Mouse (Mus musculus) embryonic facial prominence, embryonic 13.5 days (tissue): ENCODE data around the gene Ap3b1. TPM values are rescaled to one million over a fixed set of nuclear protein-coding genes. Genes with fewer than 3 reads are reported as not detected.

Source experiments
- ATAC-seq: fragments of 200-750 bp; cut with Nextera tagmentation; 2 replicates; pipeline ENCODE4 v1.8.0; 2017; ENCODE audit warnings: low read depth; ENCODE audit not compliant: insufficient number of reproducible peaks, insufficient read depth, low FRiP score, low TSS enrichment
- H3K27ac ChIP-seq: fragments of 300-500 bp; sonication (generic); 2 replicates; pipeline ENCODE4 v1.5.1; 2015; ENCODE audit warnings: moderate library complexity, mild to moderate bottlenecking, inconsistent platforms
- H3K27me3 ChIP-seq: fragments of 300-500 bp; sonication (generic); 2 replicates; pipeline ENCODE4 v1.6.1; 2015; ENCODE audit warnings: mild to moderate bottlenecking, inconsistent platforms
- H3K36me3 ChIP-seq: fragments of 300-500 bp; sonication (generic); 2 replicates; pipeline ENCODE4 v1.6.1; 2015; ENCODE audit warnings: mild to moderate bottlenecking, inconsistent platforms
- H3K4me1 ChIP-seq: fragments of 300-500 bp; sonication (generic); 2 replicates; pipeline ENCODE4 v1.6.1; 2015; ENCODE audit warnings: inconsistent platforms
- H3K4me2 ChIP-seq: fragments of 300-500 bp; sonication (generic); 2 replicates; pipeline ENCODE4 v1.6.1; 2015; ENCODE audit warnings: moderate library complexity, mild to moderate bottlenecking, inconsistent platforms
- H3K4me3 ChIP-seq: fragments of 300-500 bp; sonication (generic); 2 replicates; pipeline ENCODE4 v1.5.1; 2015; ENCODE audit warnings: mild to moderate bottlenecking, inconsistent platforms
- H3K9ac ChIP-seq: fragments of 300-500 bp; sonication (generic); 2 replicates; pipeline ENCODE4 v1.6.1; 2015; ENCODE audit warnings: mild to moderate bottlenecking, inconsistent platforms
- H3K9me3 ChIP-seq: fragments of 300-500 bp; sonication (generic); 2 replicates; pipeline ENCODE4 v1.6.1; 2016; ENCODE audit warnings: inconsistent platforms
- WGBS: fragments of 180-500 bp; shearing (Covaris S2); methylation state at CpG from one replicate; pipeline ENCODE4 v1.1.7; 2015; ENCODE audit warnings: mixed read lengths; 5-methylcytosine and 5-hydroxymethylcytosine counted together
- polyA plus RNA-seq: library from polyadenylated mRNA; unstranded; fragments of >200 nt; fragmentation: Nextera tagmentation; extraction: Ambion mirVana; gene quantifications from 2 replicates; pipeline ENCODE4 v1.2.1, GENCODE M21; 2015

Gene Ap3b1
- polyA plus RNA-seq, 1 experiment from 2014 or later = 45.7 TPM

- Histone ChIP-seq H3K4me3 (no peak overlapping the region), H3K36me3 (0 out of 2 replicates have a peak, but pooled peaks cover 10% of the 10 kb centered on the region), H3K9me3 (no peaks in the 10 kb centered on the region), H3K4me1 (no peaks in the 10 kb centered on the region), H3K4me2 (no peak overlapping the region), H3K9ac (no peak overlapping the region), H3K27me3 (no peaks in the 10 kb centered on the region), H3K27ac (no peak overlapping the region)
- ATAC-seq = no peak
- WGBS = 80% methylated on average over 6 of the region's 6 CpGs
Measured at GRCm38 (mm10) chr13:94516532-94516931, 157.8 kb downstream of the Ap3b1 start.

GRCm38 (mm10) chr13:94518176-94518575, 159.4 kb downstream of the Ap3b1 start:
- no peak overlapping the region for H3K27ac ChIP-seq
- H3K9me3 ChIP-seq = no peaks in the 10 kb centered on the region
- no peak overlapping the region for H3K4me2 ChIP-seq
- no peaks in the 10 kb centered on the region for H3K4me1 ChIP-seq
- 92% methylated on average over 4 of the region's 4 CpGs for WGBS
- no peak for ATAC-seq
- H3K9ac ChIP-seq = no peak overlapping the region
- 0 out of 2 replicates have a peak, but pooled peaks cover 10% of the 10 kb centered on the region for H3K36me3 ChIP-seq
- H3K27me3 ChIP-seq = no peaks in the 10 kb centered on the region
- no peak overlapping the region for H3K4me3 ChIP-seq

- Histone ChIP-seq H3K36me3 (0 out of 2 replicates have a peak, but pooled peaks cover 10% of the 10 kb centered on the region), H3K27ac (no peak overlapping the region), H3K9ac (no peak overlapping the region), H3K4me1 (no peaks in the 10 kb centered on the region), H3K4me2 (no peak overlapping the region), H3K27me3 (no peaks in the 10 kb centered on the region), H3K9me3 (no peaks in the 10 kb centered on the region), H3K4me3 (no peak overlapping the region)
- ATAC-seq = no peak
- WGBS = 90% methylated on average over 8 of the region's 8 CpGs
Measured at GRCm38 (mm10) chr13:94519276-94519675, 160.5 kb downstream of the Ap3b1 start.

GRCm38 (mm10) chr13:94523213-94523612, 164.5 kb downstream of the Ap3b1 start:
- H3K9me3 ChIP-seq = no peaks in the 10 kb centered on the region
- peaks cover 12% of the 10 kb centered on the region for H3K36me3 ChIP-seq
- H3K27me3 ChIP-seq = no peaks in the 10 kb centered on the region
- no peak overlapping the region for H3K4me3 ChIP-seq
- WGBS = 71% methylated on average over 5 of the region's 5 CpGs
- H3K4me2 ChIP-seq = no peak overlapping the region
- no peak for ATAC-seq
- H3K9ac ChIP-seq = no peak overlapping the region
- no peaks in the 10 kb centered on the region for H3K4me1 ChIP-seq
- no peak overlapping the region for H3K27ac ChIP-seq

- ATAC-seq = no peak
- no peak overlapping the region for H3K27ac ChIP-seq
- H3K4me2 ChIP-seq = no peak overlapping the region
- no peak overlapping the region for H3K9ac ChIP-seq
- H3K4me3 ChIP-seq = no peak overlapping the region
- peaks cover 27% of the 10 kb centered on the region for H3K36me3 ChIP-seq
- no peaks in the 10 kb centered on the region for H3K27me3 ChIP-seq
- H3K4me1 ChIP-seq = no peaks in the 10 kb centered on the region
- 67% methylated on average over 7 of the region's 7 CpGs for WGBS
- no peaks in the 10 kb centered on the region for H3K9me3 ChIP-seq
Measured at GRCm38 (mm10) chr13:94524669-94525238, 166.0 kb downstream of the Ap3b1 start.

GRCm38 (mm10) chr13:94529138-94529537, 170.4 kb downstream of the Ap3b1 start:
- Histone ChIP-seq H3K9me3 (no peaks in the 10 kb centered on the region), H3K9ac (no peak overlapping the region), H3K4me3 (no peak overlapping the region), H3K27ac (no peak overlapping the region), H3K36me3 (peaks cover 27% of the 10 kb centered on the region), H3K27me3 (no peaks in the 10 kb centered on the region), H3K4me2 (no peak overlapping the region), H3K4me1 (no peaks in the 10 kb centered on the region)
- ATAC-seq = no peak
- WGBS = 96% methylated on average over 5 of the region's 5 CpGs

GRCm38 (mm10) chr13:94533516-94533915, 174.8 kb downstream of the Ap3b1 start:
- 85% methylated on average over 8 of the region's 8 CpGs for WGBS

GRCm38 (mm10) chr13:94537336-94537735, 178.6 kb downstream of the Ap3b1 start:
- ATAC-seq = no peak
- no peaks in the 10 kb centered on the region for H3K9me3 ChIP-seq
- H3K27ac ChIP-seq = no peak overlapping the region
- H3K9ac ChIP-seq = no peak overlapping the region
- H3K4me1 ChIP-seq = no peaks in the 10 kb centered on the region
- no peak overlapping the region for H3K4me3 ChIP-seq
- H3K4me2 ChIP-seq = no peak overlapping the region
- H3K36me3 ChIP-seq = peaks cover 5% of the 10 kb centered on the region; the same call in 1 of the 2 replicates
- 85% methylated on average over 4 of the region's 4 CpGs for WGBS
- no peaks in the 10 kb centered on the region for H3K27me3 ChIP-seq

More at GRCm38 (mm10) chr13:94533516-94533915, 174.8 kb downstream of the Ap3b1 start:
- Histone ChIP-seq H3K27me3 (no peaks in the 10 kb centered on the region), H3K4me3 (no peak overlapping the region), H3K9me3 (no peaks in the 10 kb centered on the region), H3K4me2 (no peak overlapping the region), H3K4me1 (no peaks in the 10 kb centered on the region), H3K36me3 (peaks cover 19% of the 10 kb centered on the region), H3K9ac (no peak overlapping the region), H3K27ac (no peak overlapping the region)
- no peak for ATAC-seq

GRCm38 (mm10) chr13:94539851-94540646, 181.3 kb downstream of the Ap3b1 start:
- H3K4me2 ChIP-seq = no peak overlapping the region
- H3K4me3 ChIP-seq = no peak overlapping the region
- no peaks in the 10 kb centered on the region for H3K27me3 ChIP-seq
- H3K9ac ChIP-seq = no peak overlapping the region
- ATAC-seq = no peak
- no peaks in the 10 kb centered on the region; the same call in 1 of the 2 replicates for H3K4me1 ChIP-seq
- peaks cover 5% of the 10 kb centered on the region; the same call in 1 of the 2 replicates for H3K36me3 ChIP-seq
- WGBS = 85% methylated on average over 10 of the region's 10 CpGs
- no peak overlapping the region for H3K27ac ChIP-seq
- no peaks in the 10 kb centered on the region for H3K9me3 ChIP-seq

- H3K4me3 ChIP-seq = no peak overlapping the region
- peaks cover 5% of the 10 kb centered on the region; the same call in 1 of the 2 replicates for H3K36me3 ChIP-seq
- ATAC-seq = no peak
- H3K27me3 ChIP-seq = no peaks in the 10 kb centered on the region
- WGBS = 90% methylated on average over 7 of the region's 7 CpGs
- H3K4me2 ChIP-seq = no peak overlapping the region
- no peaks in the 10 kb centered on the region; the same call in 1 of the 2 replicates for H3K4me1 ChIP-seq
- no peak overlapping the region for H3K27ac ChIP-seq
- H3K9me3 ChIP-seq = no peaks in the 10 kb centered on the region
- H3K9ac ChIP-seq = no peak overlapping the region
Measured at GRCm38 (mm10) chr13:94542061-94542460, 183.3 kb downstream of the Ap3b1 start.

- no peak for ATAC-seq
Measured at GRCm38 (mm10) chr13:94544211-94544610, 185.5 kb downstream of the Ap3b1 start.

GRCm38 (mm10) chr13:94545739-94546138, 187.0 kb downstream of the Ap3b1 start:
- no peak overlapping the region for H3K27ac ChIP-seq
- no peaks in the 10 kb centered on the region for H3K27me3 ChIP-seq
- peaks cover 7% of the 10 kb centered on the region for H3K4me1 ChIP-seq
- WGBS = 65% methylated on average over 4 of the region's 4 CpGs
- no peaks in the 10 kb centered on the region for H3K9me3 ChIP-seq
- ATAC-seq = no peak
- no peak overlapping the region for H3K4me2 ChIP-seq
- 0 out of 2 replicates have a peak, but pooled peaks cover 4% of the 10 kb centered on the region for H3K36me3 ChIP-seq
- no peak overlapping the region for H3K4me3 ChIP-seq
- no peak overlapping the region for H3K9ac ChIP-seq

More at GRCm38 (mm10) chr13:94544211-94544610, 185.5 kb downstream of the Ap3b1 start:
- Histone ChIP-seq H3K9ac (no peak overlapping the region), H3K27me3 (no peaks in the 10 kb centered on the region), H3K4me2 (no peak overlapping the region), H3K36me3 (0 out of 2 replicates have a peak, but pooled peaks cover 4% of the 10 kb centered on the region), H3K27ac (no peak overlapping the region), H3K4me1 (no peaks in the 10 kb centered on the region; the same call in none of the 2 replicates), H3K9me3 (no peaks in the 10 kb centered on the region), H3K4me3 (no peak overlapping the region)
- 73% methylated on average over 12 of the region's 12 CpGs for WGBS
